Comparison of ENCODE assay signal across 13 mouse cellular contexts in the genomic region with DNA sequence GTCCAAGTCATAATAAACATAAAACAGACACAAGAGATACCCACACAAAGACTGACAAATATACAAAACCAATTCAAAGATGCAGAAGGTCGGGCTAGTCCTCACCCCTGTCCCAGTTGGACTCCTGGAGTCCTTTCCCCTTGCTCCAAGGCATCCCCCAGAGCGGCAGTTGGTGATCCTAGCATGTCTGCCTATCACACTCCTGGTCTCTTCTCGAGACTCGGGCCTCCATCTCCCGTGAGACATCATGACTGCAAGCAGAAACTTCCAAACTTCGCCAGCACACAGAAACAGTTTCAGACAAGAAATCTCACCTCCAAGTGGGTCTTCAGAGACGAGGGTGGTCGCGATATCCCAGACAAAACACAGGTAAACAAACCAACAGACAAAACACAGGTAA. TPM values are rescaled to one million over a fixed set of nuclear protein-coding genes. Genes with fewer than 3 reads are reported as not detected.
"Had no signal": no experiment of that assay in that cellular context is flagged by ENCODE, and none has a peak within 500 bp of the region (broad histone marks: within the 10 kb centered on the region; RNA-seq: fewer than 3 reads in every experiment).

No protein-coding gene starts in this region.

- DNase-seq: retina, postnatal 1 day; right cerebral cortex, adult 18-20 months; right cerebral cortex, postnatal 14 days; right cerebral cortex, postnatal 25 days; right cerebral cortex, postnatal 4 days; spleen, adult 18-20 months; thymus, adult 18-20 months; thymus, adult 2 months; thymus, postnatal 14 days; thymus, postnatal 25 days; thymus, postnatal 36 days; thymus, postnatal 4 days had no signal

RNA-seq across cellular contexts. Expression of gene Amelx, which starts 46.5 kb away (rescaled TPM):
- total RNA-seq: neutrophil, adult 5-6 weeks had no signal
